In the genomic region with DNA sequence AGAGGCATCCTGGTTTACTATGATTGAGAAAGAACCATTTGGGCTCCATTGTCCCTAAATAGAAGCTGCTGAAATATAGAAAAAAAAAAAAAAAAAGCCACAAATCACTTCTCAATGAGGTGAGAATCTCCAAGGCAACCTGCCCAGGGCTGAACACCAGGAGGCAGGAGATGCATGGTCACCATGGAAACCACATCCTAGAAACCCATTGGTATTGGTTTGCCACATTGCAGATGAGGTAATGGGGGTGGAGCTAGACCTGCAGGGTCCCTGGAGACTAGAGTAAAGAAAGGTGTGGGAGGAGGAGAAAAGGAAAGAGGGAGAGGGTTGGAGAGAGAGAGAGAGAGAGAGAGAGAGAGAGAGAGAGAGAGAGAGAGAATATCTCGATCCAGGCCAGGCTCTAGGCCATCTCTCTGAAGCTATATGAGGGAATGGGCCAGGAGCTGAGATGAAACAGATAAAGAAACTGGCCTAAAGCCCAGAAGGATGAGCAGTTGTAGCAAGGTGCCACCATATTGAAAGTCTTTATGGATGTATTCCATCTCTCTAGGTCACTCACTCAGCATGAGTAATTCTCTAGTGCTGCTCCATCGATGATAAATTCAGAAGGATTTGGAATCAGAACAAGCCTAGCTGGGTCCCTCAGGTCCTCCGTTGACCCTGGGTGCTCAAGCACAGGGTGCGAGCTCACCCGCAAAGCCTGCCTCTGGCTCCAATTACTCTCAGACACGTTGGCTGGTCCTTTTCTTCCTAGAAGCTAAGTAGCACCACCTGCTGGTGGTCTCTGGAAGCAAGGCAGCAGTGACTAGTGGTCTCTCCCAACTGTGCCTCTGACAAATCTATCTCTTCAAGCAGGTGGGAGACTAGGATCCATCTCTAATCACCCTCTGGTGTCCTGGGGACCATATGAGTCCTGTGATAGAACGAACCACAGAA, we compare ENCODE assay signal across 8 mouse cellular contexts. TPM values are rescaled to one million over a fixed set of nuclear protein-coding genes. Genes with fewer than 3 reads are reported as not detected.
DNase-seq lines count a peak whose midpoint lies in the region; ATAC-seq and TF ChIP-seq lines count a peak whose summit lies in the region.

No protein-coding gene starts in this region.

- no peak for ATAC-seq in liver, embryonic 12.5 days
- ATAC-seq in limb, embryonic 11.5 days (ENCODE audit: insufficient number of reproducible peaks, low FRiP score, low TSS enrichment, low read depth) = peak; percentile 28; the same call in 1 of the 2 replicates
- peak; percentile 89 for ATAC-seq in midbrain, postnatal 0 days (ENCODE audit: low FRiP score)
- peak; percentile 55; the same call in 1 of the 2 replicates for ATAC-seq in stomach, embryonic 15.5 days (ENCODE audit: insufficient read depth, low FRiP score, low read depth)

- H3K9me3 ChIP-seq in liver, embryonic 12.5 days (replicated peaks) = no peaks in the 10 kb centered on the region
- no peaks in the 10 kb centered on the region for H3K9me3 ChIP-seq in limb, embryonic 11.5 days (ENCODE audit: control insufficient read depth, low read length)
- H3K9me3 ChIP-seq in midbrain, postnatal 0 days (ENCODE audit: low read length) = no peaks in the 10 kb centered on the region
- H3K9me3 ChIP-seq in stomach, embryonic 15.5 days = no peaks in the 10 kb centered on the region

- peaks cover 23% of the 10 kb centered on the region for H3K27me3 ChIP-seq in liver, embryonic 12.5 days (replicated peaks)
- 0 out of 2 replicates have a peak, but pooled peaks cover 2% of the 10 kb centered on the region for H3K27me3 ChIP-seq in limb, embryonic 11.5 days (ENCODE audit: control insufficient read depth, insufficient read depth, low read length)
- H3K27me3 ChIP-seq in midbrain, postnatal 0 days (ENCODE audit: insufficient read depth, low read length) = no peaks in the 10 kb centered on the region
- H3K27me3 ChIP-seq in stomach, embryonic 15.5 days (replicated peaks) = no peaks in the 10 kb centered on the region

- WGBS in liver, embryonic 12.5 days (ENCODE audit: insufficient replicate concordance) = 8% methylated on average over 7 of the region's 7 CpGs
- 12% methylated on average over 7 of the region's 7 CpGs for WGBS in limb, embryonic 11.5 days
- WGBS in midbrain, postnatal 0 days = 7% methylated on average over 7 of the region's 7 CpGs
- 10% methylated on average over 7 of the region's 7 CpGs for WGBS in stomach, embryonic 15.5 days

- no peak overlapping the region for H3K27ac ChIP-seq in liver, embryonic 12.5 days
- H3K27ac ChIP-seq in limb, embryonic 11.5 days (replicated peaks; ENCODE audit: low read depth, low read length) = no peak overlapping the region
- peak overlapping the region; percentile 96 for H3K27ac ChIP-seq in midbrain, postnatal 0 days (ENCODE audit: low read depth, low read length)
- no peak overlapping the region for H3K27ac ChIP-seq in stomach, embryonic 15.5 days

- no peak overlapping the region for H3K9ac ChIP-seq in liver, embryonic 12.5 days
- no peak overlapping the region for H3K9ac ChIP-seq in limb, embryonic 11.5 days (ENCODE audit: low read length)
- H3K9ac ChIP-seq in midbrain, postnatal 0 days (replicated peaks; ENCODE audit: low read length, poor library complexity, severe bottlenecking) = no peak overlapping the region
- H3K9ac ChIP-seq in stomach, embryonic 15.5 days = no peak overlapping the region

- TF ChIP-seq CTCF in midbrain, postnatal 0 days (IDR thresholded peaks at IDR 0.05) = peak; percentile 94

- no peaks in the 10 kb centered on the region for H3K4me1 ChIP-seq in liver, embryonic 12.5 days
- H3K4me1 ChIP-seq in limb, embryonic 11.5 days (ENCODE audit: control insufficient read depth, insufficient read depth, low read length) = peaks cover 8% of the 10 kb centered on the region; the same call in 1 of the 2 replicates
- H3K4me1 ChIP-seq in midbrain, postnatal 0 days (ENCODE audit: insufficient read depth, low read length) = peaks cover 26% of the 10 kb centered on the region
- no peaks in the 10 kb centered on the region for H3K4me1 ChIP-seq in stomach, embryonic 15.5 days

- no peak overlapping the region for H3K4me3 ChIP-seq in liver, embryonic 12.5 days
- no peak overlapping the region for H3K4me3 ChIP-seq in limb, embryonic 11.5 days (ENCODE audit: low read depth, low read length)
- no peak overlapping the region for H3K4me3 ChIP-seq in midbrain, postnatal 0 days (ENCODE audit: low read depth, low read length)
- no peak overlapping the region for H3K4me3 ChIP-seq in stomach, embryonic 15.5 days (replicated peaks)

- no peaks in the 10 kb centered on the region for H3K36me3 ChIP-seq in liver, embryonic 12.5 days
- no peaks in the 10 kb centered on the region for H3K36me3 ChIP-seq in limb, embryonic 11.5 days (ENCODE audit: control insufficient read depth, insufficient read depth, low read length)
- no peaks in the 10 kb centered on the region for H3K36me3 ChIP-seq in midbrain, postnatal 0 days (ENCODE audit: insufficient read depth, low read length)
- H3K36me3 ChIP-seq in stomach, embryonic 15.5 days = no peaks in the 10 kb centered on the region

- no peak overlapping the region for H3K4me2 ChIP-seq in liver, embryonic 12.5 days
- H3K4me2 ChIP-seq in limb, embryonic 11.5 days (ENCODE audit: low read depth, severe bottlenecking) = 0 out of 2 replicates have a peak overlapping the region, but pooled peaks have one; percentile 10
- no peak overlapping the region for H3K4me2 ChIP-seq in midbrain, postnatal 0 days (ENCODE audit: low read depth, low read length, poor library complexity, severe bottlenecking)
- no peak overlapping the region for H3K4me2 ChIP-seq in stomach, embryonic 15.5 days

- peak; percentile 66 for DNase-seq in liver
- peak; percentile 93 to 97 for DNase-seq in cerebellum, postnatal 14 days
- DNase-seq in frontal cortex, postnatal 25 days (ENCODE audit: low spot score in 2 of 2) = peak; percentile 78 to 80
- peak; percentile 41 to 72 for DNase-seq in kidney, adult 8-10 months
- DNase-seq in limb, embryonic 11.5 days (ENCODE audit: low spot score) = peak; percentile 90
- peak; percentile 98 for DNase-seq in midbrain, postnatal 0 days (ENCODE audit: low spot score)

RNA-seq across cellular contexts. Expression of a gene that starts 31.1 kb away (rescaled TPM):
- not detected in 2 replicates for polyA plus RNA-seq in liver, embryonic 12.5 days (2016; fragmentation: Nextera tagmentation; extraction: Ambion mirVana)
- polyA plus RNA-seq in limb, embryonic 11.5 days (2014; fragmentation: Nextera tagmentation; extraction: Ambion mirVana) = not detected in 2 replicates
- total RNA-seq in midbrain, postnatal 0 days (2014; rRNA removed) = not detected in 2 replicates
- polyA plus RNA-seq in midbrain, postnatal 0 days (2015; fragmentation: Nextera tagmentation; extraction: Ambion mirVana) = not detected in 2 replicates
- 8.3 and 11.5 TPM in 2 replicates for polyA plus RNA-seq in stomach, embryonic 15.5 days (2015; fragmentation: Nextera tagmentation; extraction: Ambion mirVana)

RNA-seq across cellular contexts. Expression of a gene that starts 41.9 kb away (rescaled TPM):
- polyA plus RNA-seq in liver, embryonic 12.5 days (2016; fragmentation: Nextera tagmentation; extraction: Ambion mirVana) = 0.63 and 1.1 TPM in 2 replicates
- polyA plus RNA-seq in limb, embryonic 11.5 days (2014; fragmentation: Nextera tagmentation; extraction: Ambion mirVana) = 3.6 and 4.6 TPM in 2 replicates
- total RNA-seq in midbrain, postnatal 0 days (2014; rRNA removed) = 101 and 114 TPM in 2 replicates
- polyA plus RNA-seq in midbrain, postnatal 0 days (2015; fragmentation: Nextera tagmentation; extraction: Ambion mirVana) = 208 and 217 TPM in 2 replicates
- polyA plus RNA-seq in stomach, embryonic 15.5 days (2015; fragmentation: Nextera tagmentation; extraction: Ambion mirVana) = 24.2 and 27.4 TPM in 2 replicates
